Comparison of ENCODE assay signal across 11 mouse cellular contexts in the genomic region with DNA sequence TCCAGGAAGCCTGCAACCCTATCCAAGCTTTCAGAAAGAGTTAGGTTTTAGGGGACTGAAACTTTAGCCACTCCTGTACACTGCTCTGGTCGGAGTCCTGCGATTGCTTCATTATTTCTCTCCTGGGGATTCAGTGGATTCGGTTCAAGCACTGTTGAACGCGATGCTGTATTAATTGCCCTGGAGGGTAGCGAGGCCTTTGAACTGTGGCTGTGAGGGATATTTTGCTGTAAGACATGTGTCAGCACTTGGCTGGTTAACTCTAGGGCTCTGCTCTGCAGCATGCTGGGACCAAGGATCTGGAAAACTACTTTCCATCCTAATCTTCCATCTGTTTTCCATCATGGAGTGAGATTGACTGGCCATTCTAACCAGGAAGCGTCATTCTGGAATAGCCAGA.
DNase-seq lines count a peak whose midpoint lies in the region; ATAC-seq lines count a peak whose summit lies in the region.
"Had no signal": no experiment of that assay in that cellular context is flagged by ENCODE, and none has a peak within 500 bp of the region (broad histone marks: within the 10 kb centered on the region; RNA-seq: fewer than 3 reads in every experiment).

No protein-coding gene starts in this region.

- DNase-seq in heart, adult 11 months, result peak; percentile 96
- DNase-seq in NIH3T3 (ENCODE audit: low read depth), result peak; percentile 9
- peak; percentile 91 for DNase-seq in forelimb bud, embryonic 11.5 days (ENCODE audit: low read depth, low spot score)
- peak; percentile 76 for DNase-seq in hindlimb bud, embryonic 11.5 days (ENCODE audit: extremely low spot score, low read depth, low spot score)
- no peak for DNase-seq in urinary bladder, postnatal 14 days (ENCODE audit: low spot score)
- DNase-seq in right cerebral cortex, postnatal 14 days, result no peak
- DNase-seq: B cell, adult 2 months; liver, embryonic 13.5 days had no signal

- no peaks in the 10 kb centered on the region for H3K27me3 ChIP-seq in heart, embryonic 12.5 days (replicated peaks)
- H3K27me3 ChIP-seq: embryonic facial prominence, embryonic 15.5 days; liver, embryonic 13.5 days had no signal

- no peak overlapping the region for H3K27ac ChIP-seq in heart, embryonic 12.5 days (ENCODE audit: poor library complexity, severe bottlenecking)
- H3K27ac ChIP-seq: embryonic facial prominence, embryonic 15.5 days; liver, embryonic 13.5 days had no signal

- 44% methylated on average over 7 of the region's 7 CpGs for WGBS in heart, embryonic 12.5 days

- H3K4me1 ChIP-seq in heart, embryonic 12.5 days (replicated peaks), result no peaks in the 10 kb centered on the region; the same call in 1 of the 2 replicates
- H3K4me1 ChIP-seq: embryonic facial prominence, embryonic 15.5 days; liver, embryonic 13.5 days had no signal

- H3K9ac ChIP-seq in heart, embryonic 12.5 days, result no peak overlapping the region
- H3K9ac ChIP-seq: embryonic facial prominence, embryonic 15.5 days; liver, embryonic 13.5 days had no signal

- ATAC-seq in heart, embryonic 12.5 days (ENCODE audit: insufficient number of reproducible peaks, low FRiP score), result no peak
- no peak for ATAC-seq in megakaryocyte-erythroid progenitor cell, adult 5-6 weeks (replicated peaks; ENCODE audit: low FRiP score, low TSS enrichment, poor library complexity, severe bottlenecking)

- H3K36me3 ChIP-seq in heart, embryonic 12.5 days, result no peaks in the 10 kb centered on the region
- H3K36me3 ChIP-seq: embryonic facial prominence, embryonic 15.5 days; liver, embryonic 13.5 days had no signal

- H3K4me2 ChIP-seq in heart, embryonic 12.5 days, result no peak overlapping the region
- H3K4me2 ChIP-seq: embryonic facial prominence, embryonic 15.5 days; liver, embryonic 13.5 days had no signal

- H3K9me3 ChIP-seq in heart, embryonic 12.5 days (replicated peaks), result no peaks in the 10 kb centered on the region
- H3K9me3 ChIP-seq: embryonic facial prominence, embryonic 15.5 days; liver, embryonic 13.5 days had no signal

- H3K4me3 ChIP-seq in heart, embryonic 12.5 days, result no peak overlapping the region
- H3K4me3 ChIP-seq: embryonic facial prominence, embryonic 15.5 days; liver, embryonic 13.5 days had no signal

Comparison
In these comparisons a context has a peak if more than half of its experiments do, and no peak if none do; other contexts are left out.
1. DNase-seq: peak in heart, adult 11 months (single experiment), NIH3T3 (single experiment), forelimb bud, embryonic 11.5 days (single experiment) and hindlimb bud, embryonic 11.5 days (single experiment); none in urinary bladder, postnatal 14 days (single experiment) and right cerebral cortex, postnatal 14 days (single experiment).